Mouse (Mus musculus) frontal cortex, adult 2 months (tissue): ENCODE results near the gene Fa2h. TPM values are rescaled to one million over a fixed set of nuclear protein-coding genes. Genes with fewer than 3 reads are reported as not detected.

Source experiments
- DNase-seq, 2 experiments: peaks; one replicate each; pipeline ENCODE4 v3.0.0; 2022; ENCODE audit warnings: low spot score in 1 of 2; ENCODE audit errors: extremely low spot score in 1 of 2
- polyA plus RNA-seq: library from polyadenylated mRNA; depleted of rRNA; stranded (reverse); fragments of >200 nt; gene quantifications from 2 replicates; pipeline ENCODE4 v1.2.3, GENCODE M21; 2012; rRNA removed

Fa2h gene
- polyA plus RNA-seq, 1 experiment = 25.6 TPM

GRCm38 (mm10) chr8:111300597-111301546, 92.8 kb downstream of the Fa2h start:
- peak in 1 of 2 experiments; percentile 17 for DNase-seq

- peak; percentile 98 for DNase-seq
These were observed 93.6 kb downstream of the Fa2h start, which contains the start of gene Rfwd3 for GRCm38 (mm10) chr8:111299821-111300568. TSS of gene Rfwd3 (minus strand) at chr8:111300222.

GRCm38 (mm10) chr8:111299363-111299820, 94.2 kb downstream of the Fa2h start:
- DNase-seq = peak in 1 of 2 experiments; percentile 29

- no peak for DNase-seq
These were observed 95.6 kb downstream of the Fa2h start for GRCm38 (mm10) chr8:111298011-111298410.

Other genes with a start within 250 kb of the Fa2h start
- gene Glg1, start 134.6 kb downstream of the Fa2h start, polyA plus RNA-seq = 62.3 and 70.4 TPM in 2 replicates
- gene Rfwd3, start 93.6 kb downstream of the Fa2h start, polyA plus RNA-seq = 14.8 and 15.1 TPM in 2 replicates
- 0.44 and 0.70 TPM in 2 replicates for gene Mlkl, start 55.6 kb downstream of the Fa2h start, polyA plus RNA-seq
- 14.8 and 17.2 TPM in 2 replicates for gene Wdr59, start 128.3 kb upstream of the Fa2h start, polyA plus RNA-seq
- gene Znrf1, start 142.3 kb upstream of the Fa2h start, polyA plus RNA-seq = 157 and 162 TPM in 2 replicates
- 18.1 and 18.2 TPM in 2 replicates for gene Ldhd, start 236.6 kb upstream of the Fa2h start, polyA plus RNA-seq
- gene Zfp1, start 249.6 kb upstream of the Fa2h start, polyA plus RNA-seq = 27.0 and 30.3 TPM in 2 replicates